ENCODE assay signal across 1 mouse cellular context in the genomic region with DNA sequence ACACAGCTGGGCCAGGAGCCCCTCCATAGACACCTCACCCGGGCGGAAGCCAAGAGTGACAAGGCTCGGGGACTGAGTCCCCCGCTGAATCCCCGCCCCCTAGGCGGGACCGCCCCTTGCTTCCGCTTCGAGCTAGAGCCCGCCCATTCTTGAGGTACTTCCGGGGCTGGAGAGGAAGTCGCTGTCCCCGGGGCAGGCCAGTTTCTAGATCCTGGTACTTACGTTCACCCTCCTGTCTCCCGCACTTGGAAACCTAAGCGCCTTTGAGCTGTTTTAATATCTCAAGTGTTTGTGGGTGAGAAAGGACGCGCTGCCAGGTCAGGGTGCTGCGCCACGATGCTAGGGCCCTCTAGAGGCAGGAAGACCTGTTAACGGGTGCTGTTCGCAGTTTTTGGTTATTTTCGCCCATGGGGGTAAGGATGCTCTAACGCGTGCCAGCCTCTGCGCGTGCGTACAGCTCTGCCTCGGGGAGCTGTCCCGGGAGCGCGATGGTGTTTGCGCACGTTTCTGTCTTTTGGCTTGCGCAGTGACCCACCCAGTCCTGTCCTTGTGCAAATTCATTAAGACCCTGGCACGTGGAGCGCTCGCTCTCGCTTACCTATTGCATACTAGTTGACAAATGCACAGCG.
TF ChIP-seq lines count a peak whose summit lies in the region.

A gene (minus strand): TSS at position 447 of the 629 bp plus-strand sequence.

TF ChIP-seq in CH12.LX, 34 proteins besides CTCF, POLR2A, EP300 and RAD21 (continued from another document):
- TF ChIP-seq E2F4 (IDR thresholded peaks at IDR 0.05; ENCODE audit: insufficient replicate concordance, low read depth, low read length) (no peak), NELFE (IDR thresholded peaks at IDR 0.05; ENCODE audit: low read depth, low read length) (peak; percentile 91), NRF1 (IDR thresholded peaks at IDR 0.05; ENCODE audit: low read depth, low read length) (peak; percentile 94), KAT2A (IDR thresholded peaks at IDR 0.05; ENCODE audit: insufficient replicate concordance, low read length) (peak; percentile 58; the same call in 1 of the 2 replicates), ZNF384 (IDR thresholded peaks at IDR 0.05; ENCODE audit: low read depth, low read length) (no peak), BHLHE40 (IDR thresholded peaks at IDR 0.05; ENCODE audit: low read depth, low read length) (peak; percentile 97), POLR2AphosphoS2 (IDR thresholded peaks at IDR 0.05; ENCODE audit: low read depth, low read length) (peak; percentile 90), MEF2A (IDR thresholded peaks at IDR 0.05; ENCODE audit: borderline replicate concordance, low read depth, low read length) (peak; percentile 25; the same call in 1 of the 2 replicates), ETS1 (conservative IDR thresholded peaks at IDR 0.05; ENCODE audit: low read depth, low read length) (no peak; the same call in 1 of the 2 replicates), TBP (conservative IDR thresholded peaks at IDR 0.05; ENCODE audit: low read depth, low read length) (peak; percentile 67), UBTF (IDR thresholded peaks at IDR 0.05; ENCODE audit: low read depth, low read length) (no peak), ELF1 (IDR thresholded peaks at IDR 0.05; ENCODE audit: low read depth, low read length) (peak; percentile 96), PAX5 (IDR thresholded peaks at IDR 0.05; ENCODE audit: low read length) (no peak), GABPA (IDR thresholded peaks at IDR 0.05; ENCODE audit: insufficient replicate concordance, low read depth, low read length) (no peak), CHD1 (IDR thresholded peaks at IDR 0.05; ENCODE audit: low read depth, low read length) (no peak), ZC3H11A (IDR thresholded peaks at IDR 0.05; ENCODE audit: low read depth, low read length) (no peak), SMC3 (IDR thresholded peaks at IDR 0.05; ENCODE audit: low read depth, low read length) (no peak), HCFC1 (IDR thresholded peaks at IDR 0.05; ENCODE audit: low read depth, low read length) (peak; percentile 79)
